Mouse (Mus musculus) cerebellum, adult 9-10 months (tissue): Measurements from ENCODE around the gene Smpd4.
"Not testable (repeated sequence)": the region's sequence is repeated elsewhere in the genome, so short reads cannot be mapped to it uniquely, and the experiment has no call there.

ENCODE experiments used
- DNase-seq: peaks from one replicate; pipeline ENCODE4 v3.0.0; 2022

Smpd4 gene

GRCm38 (mm10) chr16:17619198-17620105, at the start of gene Smpd4:
Gene Smpd4, plus strand, starts transcription at chr16:17619354.
- DNase-seq = peak; percentile 91

GRCm38 (mm10) chr16:17575870-17576824, 43.0 kb upstream of the Smpd4 start:
- DNase-seq = peak; percentile 83

- no peak for DNase-seq
Measured at GRCm38 (mm10) chr16:17576825-17577215, 42.3 kb upstream of the Smpd4 start.

DNA sequence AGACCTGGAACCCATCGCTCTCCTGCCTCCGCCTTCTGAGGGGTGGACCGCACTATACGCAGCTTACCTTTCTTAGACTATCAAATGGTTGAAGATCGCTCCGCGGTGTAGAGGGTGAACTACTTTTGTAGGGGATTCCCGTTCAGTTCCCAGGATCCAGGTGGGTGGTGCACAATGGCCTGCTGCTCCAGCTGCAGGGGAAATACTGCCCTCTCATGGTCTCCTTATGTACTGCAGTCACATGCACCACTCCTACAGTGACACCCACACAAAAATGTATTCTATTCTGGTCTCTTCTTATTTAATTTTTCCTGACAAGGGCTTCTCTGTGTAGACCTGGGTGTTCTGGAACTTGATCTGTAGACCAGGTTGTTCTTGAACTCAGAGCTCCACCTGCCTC, 36.1 kb upstream of the Smpd4 start, which contains the start of gene Slc7a4:
TSS of gene Slc7a4 (minus strand) at position 151 of the 400 bp plus-strand sequence.
- DNase-seq = no peak

DNA sequence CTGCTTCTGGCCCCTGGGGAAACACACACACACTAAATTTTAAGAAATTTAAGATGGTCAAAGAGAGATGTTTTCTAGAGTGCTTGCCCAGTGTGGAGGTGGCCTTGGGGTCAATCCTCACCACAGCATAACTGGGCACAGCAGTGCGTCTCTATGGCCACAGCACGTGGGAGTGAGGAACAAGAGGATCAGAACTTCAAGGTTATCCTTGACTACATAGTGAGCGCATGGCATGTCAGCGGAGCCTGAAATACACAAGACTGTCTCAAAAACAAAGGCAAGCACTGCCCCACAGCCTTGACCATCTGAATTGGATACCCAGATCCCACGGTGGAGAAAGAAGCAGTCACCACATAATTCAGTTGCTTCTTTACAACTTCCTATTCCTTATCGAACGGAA, 34.6 kb upstream of the Smpd4 start:
- no peak for DNase-seq

DNA sequence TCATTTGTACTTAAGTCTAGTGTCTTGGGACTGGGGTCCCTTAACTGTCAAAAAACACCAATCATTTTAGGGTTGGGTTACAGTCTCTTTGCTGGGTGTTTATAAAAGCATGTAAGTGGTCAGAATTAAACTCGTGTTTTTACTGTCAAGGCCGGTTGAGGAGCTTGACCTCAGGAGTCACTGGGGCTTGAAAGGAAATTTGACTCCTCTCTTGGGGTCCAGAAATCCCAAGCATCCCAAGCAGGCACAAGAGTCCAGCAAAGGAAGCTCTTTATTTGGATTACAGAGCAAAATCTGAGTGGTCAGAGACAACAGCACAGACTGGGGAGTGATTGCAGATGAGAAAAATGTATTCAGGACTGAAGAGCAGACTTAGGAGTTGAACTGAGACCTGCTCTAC, 28.4 kb upstream of the Smpd4 start:
- DNase-seq = no peak

DNA sequence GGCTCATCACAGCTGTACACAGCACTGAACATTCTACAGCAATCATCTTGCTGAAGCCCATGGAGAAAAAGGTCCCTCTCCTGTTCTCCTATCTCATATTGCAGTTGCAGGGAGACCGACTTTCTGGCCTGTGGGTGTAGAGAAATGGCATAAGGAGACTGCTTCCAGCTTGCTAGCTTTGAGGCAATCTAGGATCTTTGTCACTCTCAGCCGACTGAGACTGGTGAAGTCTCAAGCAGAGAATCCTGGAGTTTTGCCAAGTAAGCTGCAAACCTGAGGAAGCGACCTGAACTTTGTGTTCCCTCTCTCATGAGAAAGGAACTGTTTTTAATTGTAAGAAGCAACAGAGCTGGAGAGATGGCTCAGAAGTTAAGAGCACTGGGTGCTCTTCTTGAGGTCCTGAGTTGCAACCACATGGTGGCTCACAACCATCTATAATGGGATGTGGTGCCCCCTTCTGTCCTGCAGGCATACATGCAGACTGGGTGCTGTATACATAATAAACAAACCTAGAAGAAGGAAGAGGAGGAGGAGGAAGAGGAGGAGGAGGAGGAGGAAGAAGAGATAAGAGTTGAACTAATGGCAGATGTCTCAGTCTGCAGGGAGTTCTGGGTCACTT, 18.1 kb upstream of the Smpd4 start:
- DNase-seq = no peak

- no peak for DNase-seq
Measured at GRCm38 (mm10) chr16:17604941-17605340, 14.2 kb upstream of the Smpd4 start.

DNA sequence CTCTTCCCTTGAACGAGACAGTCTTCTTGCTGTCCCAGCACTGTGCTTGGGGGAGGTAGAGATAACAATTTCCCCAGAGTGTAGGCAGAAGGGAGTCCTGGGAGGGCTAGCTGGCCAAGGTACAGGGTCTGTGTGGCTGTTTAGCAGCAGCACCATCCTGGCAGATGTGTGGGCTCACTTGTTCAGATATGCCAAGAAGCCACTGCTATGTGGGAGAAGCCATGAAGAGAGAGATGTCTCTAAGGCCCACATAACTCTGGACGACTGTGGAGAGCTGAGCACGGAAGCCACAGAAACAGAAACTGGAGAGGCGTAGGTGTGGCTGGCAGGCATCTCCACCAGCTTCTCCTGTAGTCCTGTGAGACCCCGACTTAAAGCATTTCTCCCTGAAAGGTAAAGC, 13.5 kb upstream of the Smpd4 start:
- DNase-seq = no peak

- DNase-seq = no peak
Measured at GRCm38 (mm10) chr16:17611383-17611782, 7.8 kb upstream of the Smpd4 start.

GRCm38 (mm10) chr16:17614740-17615139, 4.4 kb upstream of the Smpd4 start:
- not testable (repeated sequence) for DNase-seq

DNA sequence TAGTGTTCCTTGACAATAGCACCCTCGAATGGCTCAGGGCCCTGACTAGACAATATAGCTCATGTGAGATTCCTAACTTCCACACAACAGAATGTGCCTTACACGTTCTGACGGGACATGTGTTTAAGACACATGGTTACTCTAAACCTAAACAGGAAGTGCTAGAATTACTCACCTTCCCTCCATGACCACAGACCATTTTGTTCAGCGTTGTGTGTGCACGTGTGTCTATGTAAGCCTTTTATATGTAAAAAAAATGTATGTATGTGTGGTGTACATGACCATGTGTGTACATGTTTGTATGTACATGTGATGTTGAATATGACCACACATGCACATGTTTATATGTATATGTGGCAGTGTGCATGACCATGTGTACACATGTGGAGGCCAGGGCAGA, 2.9 kb upstream of the Smpd4 start:
- DNase-seq = no peak

GRCm38 (mm10) chr16:17617922-17618565, 1.1 kb upstream of the Smpd4 start:
- DNase-seq = peak; percentile 70

- DNase-seq = no peak
Measured at GRCm38 (mm10) chr16:17621936-17622335, 2.8 kb downstream of the Smpd4 start.

- DNase-seq = peak; percentile 50
Measured at GRCm38 (mm10) chr16:17625488-17626268, 6.5 kb downstream of the Smpd4 start.

DNA sequence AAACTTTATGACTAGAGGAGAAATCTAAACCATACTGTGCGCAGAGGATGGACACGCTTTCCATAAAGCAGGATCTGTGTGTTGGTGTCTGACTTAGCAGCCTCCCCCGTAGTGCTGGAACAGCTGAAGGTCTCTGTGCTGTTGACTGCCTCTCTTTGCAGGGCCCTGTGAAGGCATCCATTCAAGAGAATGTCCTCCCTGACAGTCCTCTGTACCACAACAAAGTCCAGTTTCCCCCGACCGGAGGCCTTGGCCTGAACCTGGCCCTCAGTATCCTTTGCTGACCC, 7.1 kb downstream of the Smpd4 start:
- DNase-seq = no peak

DNA sequence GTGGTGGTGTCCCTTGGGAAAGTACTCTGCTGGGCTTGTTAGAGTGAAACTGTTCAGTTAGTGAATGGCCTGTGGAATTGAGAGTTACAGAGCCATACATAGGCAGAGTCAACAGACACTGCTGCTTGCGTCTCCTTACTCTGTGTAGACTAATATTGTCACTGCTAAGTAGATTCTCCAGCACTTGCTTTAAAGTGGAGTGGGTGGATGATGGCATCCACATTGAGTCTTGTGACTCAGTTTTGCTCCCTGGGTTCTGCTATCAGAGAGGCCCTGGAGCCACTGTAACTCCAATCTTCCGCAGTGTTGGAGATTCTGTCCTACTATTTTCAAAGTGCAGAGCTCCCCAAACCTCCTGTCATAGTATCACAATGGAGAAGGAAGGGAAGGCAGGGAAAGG, 13.4 kb downstream of the Smpd4 start:
- no peak for DNase-seq

- peak; percentile 22 for DNase-seq
Measured at GRCm38 (mm10) chr16:17633481-17634181, 14.5 kb downstream of the Smpd4 start.

- DNase-seq = peak; percentile 38
Measured at GRCm38 (mm10) chr16:17636904-17637303, 17.8 kb downstream of the Smpd4 start.

- DNase-seq = no peak
Measured at GRCm38 (mm10) chr16:17637610-17638009, 18.5 kb downstream of the Smpd4 start.

DNA sequence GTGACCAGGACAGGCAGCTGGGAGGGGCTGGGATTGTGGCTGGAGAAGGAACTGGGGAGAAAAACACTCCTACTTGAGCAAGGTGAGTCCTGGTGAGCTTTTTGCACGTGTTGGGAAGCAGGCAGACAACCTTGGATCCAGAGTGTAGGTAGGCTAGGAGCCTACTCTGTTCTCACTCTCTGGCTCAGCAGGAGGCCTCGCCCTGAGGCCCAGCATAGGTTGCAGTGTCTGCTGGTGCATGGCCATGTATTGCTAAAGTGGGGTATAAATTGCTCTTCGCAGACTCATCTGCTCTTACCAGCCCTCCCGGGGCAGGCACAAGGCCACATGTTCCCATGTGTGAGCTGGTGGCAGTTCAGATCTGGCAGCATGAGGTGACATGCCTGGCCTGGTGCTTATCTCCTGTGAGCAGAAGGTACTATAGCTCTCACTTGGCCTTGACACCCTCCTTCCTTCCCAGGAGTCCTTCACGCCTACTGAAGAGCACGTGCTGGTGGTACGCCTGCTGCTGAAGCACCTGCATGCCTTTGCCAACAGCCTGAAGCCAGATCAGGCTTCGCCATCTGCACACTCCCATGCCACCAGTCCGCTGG, 19.0 kb downstream of the Smpd4 start:
- DNase-seq = peak; percentile 31
